ENCODE assay signal across 8 mouse cellular contexts in genomic region chr9:21029291-21030054, GRCm38 (mm10). TPM values are rescaled to one million over a fixed set of nuclear protein-coding genes. Genes with fewer than 3 reads are reported as not detected.
DNase-seq lines count a peak whose midpoint lies in the region; ATAC-seq and TF ChIP-seq lines count a peak whose summit lies in the region.

Icam4 (plus strand) TSS chr9:21029373.

- H3K4me1 ChIP-seq in ES-Bruce4 (ENCODE audit: control insufficient read depth, insufficient read depth, low read length): peaks cover 9% of the 10 kb centered on the region
- H3K4me1 ChIP-seq in erythroblast, embryonic 14.5 days (ENCODE audit: control insufficient read depth): peaks cover 79% of the 10 kb centered on the region
- H3K4me1 ChIP-seq in heart, postnatal 0 days (ENCODE audit: control insufficient read depth, insufficient read depth): peaks cover 38% of the 10 kb centered on the region
- peaks cover 67% of the 10 kb centered on the region for H3K4me1 ChIP-seq in lung, embryonic 15.5 days

- H3K27me3 ChIP-seq in ES-Bruce4 (ENCODE audit: control insufficient read depth, insufficient read depth, low read length, poor library complexity, severe bottlenecking): no peaks in the 10 kb centered on the region; the same call in 1 of the 2 replicates
- H3K27me3 ChIP-seq in erythroblast, embryonic 14.5 days (ENCODE audit: control insufficient read depth): peaks cover 31% of the 10 kb centered on the region
- H3K27me3 ChIP-seq in heart, postnatal 0 days (ENCODE audit: control insufficient read depth, insufficient read depth, low read length): peaks cover 38% of the 10 kb centered on the region
- peaks cover 28% of the 10 kb centered on the region for H3K27me3 ChIP-seq in lung, embryonic 15.5 days

- DNase-seq in brain, adult 2 months (ENCODE audit: low read depth, low spot score): peak; percentile 74
- peak; percentile 77 for DNase-seq in heart, postnatal 0 days (ENCODE audit: low spot score)
- DNase-seq in kidney, postnatal 4 days: peak; percentile 90 to 92
- peak; percentile 81 for DNase-seq in thymus, postnatal 25 days

- H3K9ac ChIP-seq in ES-Bruce4 (ENCODE audit: low read depth, poor library complexity, severe bottlenecking): peak within 1 kb of the TSS; percentile 23
- no peak within 1 kb of the TSS for H3K9ac ChIP-seq in heart, postnatal 0 days (replicated peaks; ENCODE audit: low read depth, low read length)
- no peak within 1 kb of the TSS for H3K9ac ChIP-seq in lung, embryonic 15.5 days

- peaks cover 3% of the 10 kb centered on the region; the same call in 1 of the 2 replicates for H3K36me3 ChIP-seq in ES-Bruce4 (ENCODE audit: control insufficient read depth, insufficient read depth, low read length, poor library complexity, severe bottlenecking)
- peaks cover 39% of the 10 kb centered on the region for H3K36me3 ChIP-seq in erythroblast, embryonic 14.5 days (ENCODE audit: control insufficient read depth)
- H3K36me3 ChIP-seq in heart, postnatal 0 days (replicated peaks; ENCODE audit: control insufficient read depth, insufficient read depth, low read length): 0 out of 2 replicates have a peak, but pooled peaks cover 5% of the 10 kb centered on the region
- H3K36me3 ChIP-seq in lung, embryonic 15.5 days: no peaks in the 10 kb centered on the region

- TF ChIP-seq CTCF in ES-Bruce4 (IDR thresholded peaks at IDR 0.05; ENCODE audit: low read depth, low read length): peak; percentile 85
- TF ChIP-seq CTCF in heart, postnatal 0 days (IDR thresholded peaks at IDR 0.05; ENCODE audit: low read depth): peak; percentile 75

- TF ChIP-seq EP300 in ES-Bruce4 (IDR thresholded peaks at IDR 0.05; ENCODE audit: insufficient read depth, low read depth, low read length): 0 out of 2 replicates have a peak, but pooled peaks have one; percentile 38
- TF ChIP-seq EP300 in heart, postnatal 0 days (IDR thresholded peaks at IDR 0.05; ENCODE audit: low read depth): no peak

- 0 out of 2 replicates have a peak within 1 kb of the TSS, but pooled peaks have one; percentile 10 for H3K27ac ChIP-seq in ES-Bruce4 (ENCODE audit: insufficient read depth, low read length)
- H3K27ac ChIP-seq in heart, postnatal 0 days (ENCODE audit: low read depth): no peak within 1 kb of the TSS
- H3K27ac ChIP-seq in lung, embryonic 15.5 days: peak within 1 kb of the TSS; percentile 25

- peak; percentile 42 for ATAC-seq in heart, postnatal 0 days (ENCODE audit: insufficient read depth, low read depth)
- peak; percentile 2; the same call in 1 of the 2 replicates for ATAC-seq in lung, embryonic 15.5 days (ENCODE audit: borderline replicate concordance, extremely low read depth, low FRiP score, low TSS enrichment)
- ATAC-seq in neutrophil, adult 5-6 weeks (ENCODE audit: extremely low read depth, insufficient number of reproducible peaks, low FRiP score, poor library complexity, severe bottlenecking): peak; percentile 36

- no peak for TF ChIP-seq POLR2A in ES-Bruce4 (IDR thresholded peaks at IDR 0.05; ENCODE audit: insufficient read depth, low read length)

- no peaks in the 10 kb centered on the region for H3K9me3 ChIP-seq in ES-Bruce4 (replicated peaks; ENCODE audit: control insufficient read depth, insufficient read depth, low read length, poor library complexity, severe bottlenecking)
- H3K9me3 ChIP-seq in erythroblast, embryonic 14.5 days (ENCODE audit: control insufficient read depth, low read length): peaks cover under 1% of the 10 kb centered on the region; the same call in 1 of the 2 replicates
- no peaks in the 10 kb centered on the region for H3K9me3 ChIP-seq in heart, postnatal 0 days (replicated peaks; ENCODE audit: control insufficient read depth, low read length)
- H3K9me3 ChIP-seq in lung, embryonic 15.5 days: no peaks in the 10 kb centered on the region

- peak within 1 kb of the TSS; percentile 53 for H3K4me3 ChIP-seq in ES-Bruce4 (ENCODE audit: low read depth, low read length)
- peak within 1 kb of the TSS; percentile 70 for H3K4me3 ChIP-seq in erythroblast, embryonic 14.5 days (replicated peaks)
- peak within 1 kb of the TSS; percentile 54 for H3K4me3 ChIP-seq in heart, postnatal 0 days (ENCODE audit: low read depth, low read length)
- peak within 1 kb of the TSS; percentile 50 for H3K4me3 ChIP-seq in lung, embryonic 15.5 days

- 1% methylated on average over 37 of the region's 37 CpGs for WGBS in heart, postnatal 0 days
- WGBS in lung, embryonic 15.5 days: 2% methylated on average over 37 of the region's 37 CpGs

- H3K4me2 ChIP-seq in heart, postnatal 0 days (ENCODE audit: low read depth, low read length): peak within 1 kb of the TSS; percentile 77
- peak within 1 kb of the TSS; percentile 97 for H3K4me2 ChIP-seq in lung, embryonic 15.5 days

RNA-seq across cellular contexts. Expression of gene Icam4, which starts in this region (rescaled TPM):
- 1.3 TPM in 1 of 2 replicates, not detected in the other for polyA plus RNA-seq in ES-Bruce4 (2011; ENCODE audit: insufficient read depth, insufficient read length, low read depth, missing spikeins)
- polyA plus RNA-seq in erythroblast, embryonic 14.5 days (2012): 105 and 134 TPM in 2 replicates
- 2.4 TPM in 1 of 2 replicates, not detected in the other for total RNA-seq in heart, postnatal 0 days (2014; rRNA removed; ENCODE audit: low replicate concordance)
- 1.3 and 1.6 TPM in 2 replicates for polyA plus RNA-seq in heart, postnatal 0 days (2015; fragmentation: Nextera tagmentation; extraction: Ambion mirVana)
- polyA plus RNA-seq in lung, embryonic 15.5 days (2015; fragmentation: Nextera tagmentation; extraction: Ambion mirVana): 2.4 and 2.9 TPM in 2 replicates
- not detected in 2 replicates for total RNA-seq in neutrophil, adult 5-6 weeks (2017)

Comparison
In these comparisons a context has a peak if more than half of its experiments do, and no peak if none do; other contexts are left out.
1. RNA of gene Icam4 (polyA plus RNA-seq): 105 to 134 TPM in erythroblast, embryonic 14.5 days; 2.4 to 2.9 TPM in lung, embryonic 15.5 days, 1.3 to 1.6 TPM in heart, postnatal 0 days and 1.3 TPM in ES-Bruce4; every median in the first group is over 10 times any median in the second.
2. Peak in ATAC-seq in neutrophil, adult 5-6 weeks; RNA of the gene not detected or under 1 TPM.
3. Peak in every context shown above with its lines, with median percentiles within 50 percentile points of each other: H3K4me3 ChIP-seq, DNase-seq and ATAC-seq.